Mouse (Mus musculus) CH12.LX (cell line): ENCODE results near the gene Slc35f2.

Experiments
- CTCF ChIP-seq, 2 experiments: IDR thresholded peaks in 1 of 2; conservative IDR thresholded peaks in 1 of 2; 2 replicates each; pipeline ENCODE4 v1.5.1; 2011 to 2012; ENCODE audit warnings: low read depth in 2 of 2, low read length in 2 of 2, improper control_type of control experiment in 1 of 2, inconsistent platforms in 1 of 2, mild to moderate bottlenecking in 1 of 2, moderate library complexity in 1 of 2
- GABPA ChIP-seq: IDR thresholded peaks from 2 replicates; pipeline ENCODE4 v1.6.1; 2012; ENCODE audit warnings: low read depth, low read length, improper control_type of control experiment, inconsistent platforms; ENCODE audit not compliant: insufficient replicate concordance
- MAX ChIP-seq: IDR thresholded peaks from 2 replicates; pipeline ENCODE4 v1.6.1; 2011; ENCODE audit warnings: low read length, improper control_type of control experiment
- RAD21 ChIP-seq: IDR thresholded peaks from 2 replicates; pipeline ENCODE4 v1.6.1; 2011; ENCODE audit warnings: low read depth, mild to moderate bottlenecking, low read length, improper control_type of control experiment, moderate library complexity
- ZC3H11A ChIP-seq: IDR thresholded peaks from 2 replicates; pipeline ENCODE4 v1.6.1; 2012; ENCODE audit warnings: low read depth, mild to moderate bottlenecking, inconsistent platforms, low read length, improper control_type of control experiment

GRCm38 (mm10) chr9:53835976-53836375 is 64.6 kb downstream of the Slc35f2 start:
- TF ChIP-seq MAX (no peak), CTCF (conservative IDR thresholded peaks at IDR 0.05 in 1 of 2, IDR thresholded peaks at IDR 0.05 in 1 of 2; ENCODE audit: low read depth in 2 of 2, low read length in 2 of 2) (no peak), GABPA (no peak), ZC3H11A (no peak), RAD21 (no peak)
